8 mouse cellular contexts compared by ENCODE assay signal in genomic region chr8:13644932-13645676, GRCm38 (mm10). TPM values are rescaled to one million over a fixed set of nuclear protein-coding genes. Genes with fewer than 3 reads are reported as not detected.
A peak's percentile ranks its signal among the peaks of the same experiment; 100 is the strongest.
DNase-seq lines count a peak whose midpoint lies in the region; ATAC-seq lines count a peak whose summit lies in the region.

No protein-coding gene starts in this region.

- no peak for ATAC-seq in kidney, embryonic 14.5 days (ENCODE audit: low FRiP score, low TSS enrichment)
- ATAC-seq in embryonic facial prominence, embryonic 13.5 days (ENCODE audit: insufficient number of reproducible peaks, insufficient read depth, low FRiP score, low TSS enrichment, low read depth), result no peak
- ATAC-seq in hindbrain, embryonic 12.5 days (ENCODE audit: low FRiP score), result no peak
- ATAC-seq in midbrain, embryonic 15.5 days (replicated peaks), result no peak
- ATAC-seq in megakaryocyte-erythroid progenitor cell, adult 5-6 weeks (replicated peaks; ENCODE audit: low FRiP score, low TSS enrichment, poor library complexity, severe bottlenecking), result no peak

- H3K4me1 ChIP-seq in kidney, embryonic 14.5 days (ENCODE audit: control insufficient read depth, insufficient read depth, low read length), result peaks cover 31% of the 10 kb centered on the region; the same call in 1 of the 2 replicates
- H3K4me1 ChIP-seq in embryonic facial prominence, embryonic 13.5 days, result peaks cover 53% of the 10 kb centered on the region
- H3K4me1 ChIP-seq in hindbrain, embryonic 12.5 days, result peaks cover 61% of the 10 kb centered on the region
- H3K4me1 ChIP-seq in midbrain, embryonic 15.5 days, result peaks cover 40% of the 10 kb centered on the region

- H3K27ac ChIP-seq in kidney, embryonic 14.5 days (ENCODE audit: low read depth, low read length), result no peak overlapping the region
- H3K27ac ChIP-seq in embryonic facial prominence, embryonic 13.5 days, result no peak overlapping the region
- no peak overlapping the region for H3K27ac ChIP-seq in hindbrain, embryonic 12.5 days
- H3K27ac ChIP-seq in midbrain, embryonic 15.5 days, result peak overlapping the region; percentile 8; the same call in 1 of the 2 replicates

- peak; percentile 16 to 60 for DNase-seq in kidney, postnatal 25 days
- no peak for DNase-seq in testis, postnatal 14 days (ENCODE audit: low spot score)
- no peak for DNase-seq in thymus, postnatal 14 days

- no peak overlapping the region for H3K4me2 ChIP-seq in kidney, embryonic 14.5 days (replicated peaks; ENCODE audit: low read depth, low read length)
- no peak overlapping the region for H3K4me2 ChIP-seq in embryonic facial prominence, embryonic 13.5 days
- no peak overlapping the region for H3K4me2 ChIP-seq in hindbrain, embryonic 12.5 days (replicated peaks)
- H3K4me2 ChIP-seq in midbrain, embryonic 15.5 days, result no peak overlapping the region

- H3K27me3 ChIP-seq in kidney, embryonic 14.5 days (ENCODE audit: control insufficient read depth, insufficient read depth, low read length), result no peaks in the 10 kb centered on the region
- H3K27me3 ChIP-seq in embryonic facial prominence, embryonic 13.5 days, result no peaks in the 10 kb centered on the region
- no peaks in the 10 kb centered on the region for H3K27me3 ChIP-seq in hindbrain, embryonic 12.5 days
- H3K27me3 ChIP-seq in midbrain, embryonic 15.5 days (replicated peaks), result no peaks in the 10 kb centered on the region

- no peak overlapping the region for H3K9ac ChIP-seq in kidney, embryonic 14.5 days (ENCODE audit: low read depth, low read length)
- peak overlapping the region; percentile 41; the same call in 1 of the 2 replicates for H3K9ac ChIP-seq in embryonic facial prominence, embryonic 13.5 days
- peak overlapping the region; percentile 32; the same call in 1 of the 2 replicates for H3K9ac ChIP-seq in hindbrain, embryonic 12.5 days
- no peak overlapping the region for H3K9ac ChIP-seq in midbrain, embryonic 15.5 days

- no peak overlapping the region for H3K4me3 ChIP-seq in kidney, embryonic 14.5 days (ENCODE audit: low read length)
- H3K4me3 ChIP-seq in embryonic facial prominence, embryonic 13.5 days, result no peak overlapping the region
- no peak overlapping the region for H3K4me3 ChIP-seq in hindbrain, embryonic 12.5 days
- H3K4me3 ChIP-seq in midbrain, embryonic 15.5 days, result no peak overlapping the region

- H3K9me3 ChIP-seq in kidney, embryonic 14.5 days (ENCODE audit: control insufficient read depth, low read length), result no peaks in the 10 kb centered on the region
- H3K9me3 ChIP-seq in embryonic facial prominence, embryonic 13.5 days, result no peaks in the 10 kb centered on the region
- H3K9me3 ChIP-seq in hindbrain, embryonic 12.5 days (replicated peaks), result no peaks in the 10 kb centered on the region
- H3K9me3 ChIP-seq in midbrain, embryonic 15.5 days, result no peaks in the 10 kb centered on the region

- 50% methylated on average over 6 of the region's 6 CpGs for WGBS in kidney, embryonic 14.5 days
- WGBS in embryonic facial prominence, embryonic 13.5 days, result 58% methylated on average over 6 of the region's 6 CpGs
- WGBS in hindbrain, embryonic 12.5 days, result 42% methylated on average over 6 of the region's 6 CpGs
- WGBS in midbrain, embryonic 15.5 days, result 60% methylated on average over 6 of the region's 6 CpGs

- no peaks in the 10 kb centered on the region for H3K36me3 ChIP-seq in kidney, embryonic 14.5 days (ENCODE audit: control insufficient read depth, insufficient read depth, low read length)
- no peaks in the 10 kb centered on the region for H3K36me3 ChIP-seq in embryonic facial prominence, embryonic 13.5 days
- H3K36me3 ChIP-seq in hindbrain, embryonic 12.5 days, result no peaks in the 10 kb centered on the region
- H3K36me3 ChIP-seq in midbrain, embryonic 15.5 days (replicated peaks), result no peaks in the 10 kb centered on the region

RNA-seq across cellular contexts. Expression of gene Rasa3, which starts 32.3 kb away (rescaled TPM):
- 8.0 and 20.2 TPM in 2 replicates for polyA plus RNA-seq in kidney, embryonic 14.5 days (2014; fragmentation: Nextera tagmentation; extraction: Ambion mirVana)
- 25.5 and 29.1 TPM in 2 replicates for polyA plus RNA-seq in embryonic facial prominence, embryonic 13.5 days (2015; fragmentation: Nextera tagmentation; extraction: Ambion mirVana)
- 30.0 and 31.4 TPM in 2 replicates for polyA plus RNA-seq in hindbrain, embryonic 12.5 days (2016; fragmentation: Nextera tagmentation; extraction: Ambion mirVana)
- 27.3 and 27.7 TPM in 2 replicates for polyA plus RNA-seq in midbrain, embryonic 15.5 days (2015; fragmentation: Nextera tagmentation; extraction: Ambion mirVana)
- total RNA-seq in megakaryocyte-erythroid progenitor cell, adult 5-6 weeks (2014; fragmentation: Nextera tagmentation), result 34.4 and 36.2 TPM in 2 replicates
- total RNA-seq in megakaryocyte-erythroid progenitor cell, adult 5-6 weeks (2017), result 25.9 and 43.0 TPM in 2 replicates

Comparison
In these comparisons a context has a peak if more than half of its experiments do, and no peak if none do; other contexts are left out.
1. DNase-seq: peak in kidney, postnatal 25 days (2 of 2); none in testis, postnatal 14 days (single experiment) and thymus, postnatal 14 days (single experiment).
2. H3K9ac ChIP-seq: peak in embryonic facial prominence, embryonic 13.5 days (single experiment) and hindbrain, embryonic 12.5 days (single experiment); none in kidney, embryonic 14.5 days (single experiment) and midbrain, embryonic 15.5 days (single experiment).